Mouse (Mus musculus): ENCODE data around the gene Krtap1-4. TPM values are rescaled to one million over a fixed set of nuclear protein-coding genes. Genes with fewer than 3 reads are reported as not detected.

The Krtap1-4 gene
- polyA plus RNA-seq, 1 experiment: not detected

GRCm38 (mm10) chr11:99550765-99551164 is 32.7 kb downstream of the Krtap1-4 start, which contains the start of gene Krtap3-3:
Gene Krtap3-3 (minus strand): TSS chr11:99550865.
- DNase-seq (ENCODE audit: low spot score): no peak

GRCm38 (mm10) chr11:99547892-99548291 is 35.6 kb downstream of the Krtap1-4 start:
- DNase-seq (ENCODE audit: low spot score): no peak

- no peak for DNase-seq (ENCODE audit: low spot score)
These were observed 43.7 kb downstream of the Krtap1-4 start for GRCm38 (mm10) chr11:99539721-99540120.

Other genes with a start within 250 kb of the Krtap1-4 start
- not detected in 2 replicates for gene Krt26, start 245.7 kb downstream of the Krtap1-4 start, polyA plus RNA-seq (2012; rRNA removed)
- not detected in 2 replicates for gene Krt27, start 232.6 kb downstream of the Krtap1-4 start, polyA plus RNA-seq (2012; rRNA removed)
- not detected in 2 replicates for gene Krt28, start 208.8 kb downstream of the Krtap1-4 start, polyA plus RNA-seq (2012; rRNA removed)
- gene Krt10, start 194.3 kb downstream of the Krtap1-4 start, polyA plus RNA-seq (2012; rRNA removed): 9.1 and 11.0 TPM in 2 replicates
- 0.15 and 0.18 TPM in 2 replicates for gene Krt12, start 161.4 kb downstream of the Krtap1-4 start, polyA plus RNA-seq (2012; rRNA removed)
- 48.8 and 63.6 TPM in 2 replicates for gene Krt20, start 145.5 kb downstream of the Krtap1-4 start, polyA plus RNA-seq (2012; rRNA removed)
- 3.4 and 4.2 TPM in 2 replicates for gene Krt23, start 90.5 kb downstream of the Krtap1-4 start, polyA plus RNA-seq (2012; rRNA removed)
- not detected in 2 replicates for gene Krt39, start 62.3 kb downstream of the Krtap1-4 start, polyA plus RNA-seq (2012; rRNA removed)
- gene Krt40, start 40.5 kb downstream of the Krtap1-4 start, polyA plus RNA-seq (2012; rRNA removed): not detected in 2 replicates
- not detected in 2 replicates for gene Krtap3-3, start 32.8 kb downstream of the Krtap1-4 start, polyA plus RNA-seq (2012; rRNA removed)
- not detected in 2 replicates for gene Krtap3-2, start 26.8 kb downstream of the Krtap1-4 start, polyA plus RNA-seq (2012; rRNA removed)
- not detected in 2 replicates for gene Gm11939, start 24.2 kb downstream of the Krtap1-4 start, polyA plus RNA-seq (2012; rRNA removed)
- not detected in 2 replicates for gene Krtap3-1, start 17.0 kb downstream of the Krtap1-4 start, polyA plus RNA-seq (2012; rRNA removed)
- 0.22 TPM in 1 of 2 replicates, not detected in the other for gene Krtap1-5, start 2.6 kb downstream of the Krtap1-4 start, polyA plus RNA-seq (2012; rRNA removed)
- gene Krtap1-3, start 7.7 kb upstream of the Krtap1-4 start, polyA plus RNA-seq (2012; rRNA removed): not detected in 2 replicates
- gene Krtap9-3, start 14.5 kb upstream of the Krtap1-4 start, polyA plus RNA-seq (2012; rRNA removed): not detected in 2 replicates
- gene Gm11938, start 19.7 kb upstream of the Krtap1-4 start, polyA plus RNA-seq (2012; rRNA removed): not detected in 2 replicates
- gene Gm11937, start 26.5 kb upstream of the Krtap1-4 start, polyA plus RNA-seq (2012; rRNA removed): not detected in 2 replicates
- not detected in 2 replicates for gene Krtap2-4, start 31.2 kb upstream of the Krtap1-4 start, polyA plus RNA-seq (2012; rRNA removed)
- 0.18 TPM in 1 of 2 replicates, not detected in the other for gene Gm11562, start 36.8 kb upstream of the Krtap1-4 start, polyA plus RNA-seq (2012; rRNA removed)
- not detected in 2 replicates for gene Krtap4-1, start 44.6 kb upstream of the Krtap1-4 start, polyA plus RNA-seq (2012; rRNA removed)
- not detected in 2 replicates for gene Krtap4-2, start 51.4 kb upstream of the Krtap1-4 start, polyA plus RNA-seq (2012; rRNA removed)
- not detected in 2 replicates for gene Krtap4-7, start 60.4 kb upstream of the Krtap1-4 start, polyA plus RNA-seq (2012; rRNA removed)
- gene Gm11555, start 66.6 kb upstream of the Krtap1-4 start, polyA plus RNA-seq (2012; rRNA removed): not detected in 2 replicates
- not detected in 2 replicates for gene Gm11563, start 75.3 kb upstream of the Krtap1-4 start, polyA plus RNA-seq (2012; rRNA removed)
- not detected in 2 replicates for gene Krtap4-6, start 82.3 kb upstream of the Krtap1-4 start, polyA plus RNA-seq (2012; rRNA removed)
- gene Gm14190, start 107.1 kb upstream of the Krtap1-4 start, polyA plus RNA-seq (2012; rRNA removed): not detected in 2 replicates
- gene Gm14180, start 150.6 kb upstream of the Krtap1-4 start, polyA plus RNA-seq (2012; rRNA removed): not detected in 2 replicates
- not detected in 2 replicates for gene Gm11595, start 189.3 kb upstream of the Krtap1-4 start, polyA plus RNA-seq (2012; rRNA removed)
- not detected in 2 replicates for gene Krtap4-8, start 197.1 kb upstream of the Krtap1-4 start, polyA plus RNA-seq (2012; rRNA removed)
- not detected in 2 replicates for gene Krtap4-9, start 201.5 kb upstream of the Krtap1-4 start, polyA plus RNA-seq (2012; rRNA removed)
- gene Gm11596, start 209.8 kb upstream of the Krtap1-4 start, polyA plus RNA-seq (2012; rRNA removed): 0.06 TPM in 1 of 2 replicates, not detected in the other
- gene Gm11569, start 215.3 kb upstream of the Krtap1-4 start, polyA plus RNA-seq (2012; rRNA removed): 0.08 TPM in 1 of 2 replicates, not detected in the other
- not detected in 2 replicates for gene Gm11554, start 220.8 kb upstream of the Krtap1-4 start, polyA plus RNA-seq (2012; rRNA removed)
- 0.18 and 0.24 TPM in 2 replicates for gene Krtap4-13, start 226.2 kb upstream of the Krtap1-4 start, polyA plus RNA-seq (2012; rRNA removed)
- gene Gm11564, start 232.0 kb upstream of the Krtap1-4 start, polyA plus RNA-seq (2012; rRNA removed): not detected in 2 replicates